Mouse (Mus musculus): ENCODE measurements around the gene Mpp6. TPM values are rescaled to one million over a fixed set of nuclear protein-coding genes. Genes with fewer than 3 reads are reported as not detected.

The Mpp6 gene
- polyA plus RNA-seq, 1 experiment from 2014 or later = 77.1 TPM

DNA sequence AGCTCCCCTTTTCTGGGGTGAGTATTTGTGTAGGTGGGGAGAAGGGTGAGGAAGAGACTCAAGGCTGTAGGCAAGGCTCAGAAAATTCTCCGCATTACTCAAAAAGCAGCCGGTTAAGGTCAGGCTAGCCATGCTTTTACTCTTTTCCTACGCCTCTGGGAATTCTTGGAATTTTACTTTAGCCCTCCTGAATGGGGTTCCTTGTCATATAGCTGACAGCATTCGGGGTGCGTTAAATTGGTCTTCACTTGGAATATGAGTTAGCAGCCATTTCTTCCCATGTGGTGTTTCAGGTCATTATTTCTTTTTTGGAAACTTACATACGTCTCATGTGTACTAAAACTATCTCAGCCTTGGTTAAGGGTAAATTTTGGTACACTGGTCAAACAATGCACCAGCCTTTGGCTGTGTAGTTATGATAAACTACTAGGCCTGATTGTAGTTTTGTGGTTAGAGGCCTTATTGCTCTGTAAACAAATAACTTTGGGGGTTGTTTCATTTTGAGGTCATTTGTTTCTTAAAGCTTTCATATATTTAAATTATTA is 1.1 kb downstream of the Mpp6 start:
- Histone ChIP-seq H3K4me1 (peaks cover 11% of the 10 kb centered on the region), H3K4me3 (peak overlapping the region; percentile 82), H3K27me3 (no peaks in the 10 kb centered on the region), H3K36me3 (no peaks in the 10 kb centered on the region), H3K27ac (peak overlapping the region; percentile 86; the same call in 1 of the 2 replicates), H3K4me2 (replicated peaks) (peak overlapping the region; percentile 75), H3K9me3 (no peaks in the 10 kb centered on the region), H3K9ac (peak overlapping the region; percentile 90)
- no peak for ATAC-seq (ENCODE audit: low FRiP score, low read depth)
- WGBS = 6% methylated on average over 6 of the region's 6 CpGs

- Histone ChIP-seq H3K36me3 (no peaks in the 10 kb centered on the region), H3K27ac (no peak overlapping the region), H3K4me2 (replicated peaks) (peak overlapping the region; percentile 50), H3K27me3 (no peaks in the 10 kb centered on the region), H3K9ac (no peak overlapping the region), H3K4me3 (0 out of 2 replicates have a peak overlapping the region, but pooled peaks have one; percentile 12), H3K9me3 (no peaks in the 10 kb centered on the region), H3K4me1 (peaks cover 11% of the 10 kb centered on the region)
- WGBS = under 1% methylated on average over 8 of the region's 8 CpGs
- peak; percentile 84 for ATAC-seq (ENCODE audit: low FRiP score, low read depth)
Observed at GRCm38 (mm10) chr6:50112775-50113174, 2.7 kb downstream of the Mpp6 start.

DNA sequence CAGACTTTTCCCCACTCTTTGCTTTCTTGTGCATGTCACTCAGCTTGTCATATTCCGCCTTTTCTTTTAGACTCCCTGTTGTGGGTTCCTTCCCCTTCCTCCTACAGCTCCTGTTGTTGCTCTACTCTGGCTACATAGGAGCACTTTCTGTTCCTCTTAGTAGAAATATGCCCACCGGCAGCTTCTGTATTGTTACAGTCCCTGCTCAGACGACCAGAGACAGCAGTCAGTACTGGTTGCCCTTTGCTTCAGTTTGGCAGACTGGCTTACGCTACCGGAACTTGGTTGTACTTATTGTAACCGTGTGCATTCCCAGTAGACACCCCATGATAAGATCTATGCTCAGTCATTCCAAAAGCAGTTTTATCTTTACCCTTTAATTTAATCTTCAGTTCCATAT is 4.2 kb downstream of the Mpp6 start:
- Histone ChIP-seq H3K27ac (no peak overlapping the region), H3K9me3 (no peaks in the 10 kb centered on the region), H3K4me1 (peaks cover 5% of the 10 kb centered on the region), H3K4me3 (no peak overlapping the region), H3K27me3 (no peaks in the 10 kb centered on the region), H3K36me3 (no peaks in the 10 kb centered on the region), H3K9ac (no peak overlapping the region), H3K4me2 (replicated peaks) (no peak overlapping the region)
- WGBS = 86% methylated on average over 6 of the region's 6 CpGs
- no peak for ATAC-seq (ENCODE audit: low FRiP score, low read depth)

- H3K27me3 ChIP-seq = no peaks in the 10 kb centered on the region
- ATAC-seq (ENCODE audit: low FRiP score, low read depth) = no peak
- H3K4me1 ChIP-seq = no peaks in the 10 kb centered on the region
- H3K9ac ChIP-seq = no peak overlapping the region
- H3K36me3 ChIP-seq = peaks cover 8% of the 10 kb centered on the region
- no peak overlapping the region for H3K4me2 ChIP-seq (replicated peaks)
- H3K27ac ChIP-seq = no peak overlapping the region
- H3K9me3 ChIP-seq = no peaks in the 10 kb centered on the region
- no peak overlapping the region for H3K4me3 ChIP-seq
- 88% methylated on average over 1 of the region's 1 CpGs for WGBS
Observed at GRCm38 (mm10) chr6:50120931-50121330, 10.9 kb downstream of the Mpp6 start.

DNA sequence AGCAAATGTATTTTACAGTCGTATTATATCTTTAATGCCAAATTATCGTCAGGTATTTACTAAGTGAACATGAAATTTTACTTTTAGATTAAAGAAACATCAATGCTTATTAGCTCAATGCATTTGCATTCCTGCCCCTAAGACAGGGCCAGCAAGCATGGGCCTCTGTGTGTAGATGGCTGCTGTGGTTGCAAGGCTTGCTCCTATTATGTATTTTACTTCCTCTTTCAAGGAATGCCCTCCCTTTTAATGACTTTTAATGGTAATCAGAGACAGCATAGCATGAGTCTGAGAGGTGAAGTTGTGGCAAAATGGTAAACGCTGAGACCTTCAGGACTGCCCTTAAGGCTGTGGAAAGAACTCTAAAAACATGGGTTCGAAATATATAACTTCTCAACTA is 12.8 kb downstream of the Mpp6 start:
- Histone ChIP-seq H3K36me3 (peaks cover 20% of the 10 kb centered on the region), H3K4me1 (no peaks in the 10 kb centered on the region), H3K9ac (no peak overlapping the region), H3K27me3 (no peaks in the 10 kb centered on the region), H3K4me3 (no peak overlapping the region), H3K9me3 (0 out of 2 replicates have a peak, but pooled peaks cover 5% of the 10 kb centered on the region), H3K4me2 (replicated peaks) (no peak overlapping the region), H3K27ac (no peak overlapping the region)
- 95% methylated on average over 4 of the region's 4 CpGs for WGBS
- ATAC-seq (ENCODE audit: low FRiP score, low read depth) = no peak

DNA sequence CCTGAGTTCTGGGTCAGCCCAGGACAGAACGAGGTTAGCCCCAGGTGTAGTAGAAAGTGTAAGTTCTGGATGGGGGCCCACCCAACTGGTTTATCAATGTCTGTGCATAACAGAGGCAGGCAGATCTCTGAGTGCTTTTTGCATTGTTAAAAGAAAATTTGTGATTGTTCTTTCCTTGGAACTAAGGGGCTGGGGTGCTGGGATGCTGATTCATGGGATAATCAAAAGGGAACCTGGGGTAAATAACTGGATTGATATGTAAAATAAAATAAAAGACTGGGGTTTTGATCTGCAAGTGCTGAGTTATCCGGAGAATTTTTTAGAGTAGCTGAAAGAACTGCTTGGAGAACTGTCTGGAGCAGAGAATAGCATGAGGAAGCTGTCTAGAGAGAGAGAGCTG is 14.2 kb downstream of the Mpp6 start:
- no peak overlapping the region for H3K9ac ChIP-seq
- peaks cover 20% of the 10 kb centered on the region for H3K36me3 ChIP-seq
- WGBS = 88% methylated on average over 2 of the region's 2 CpGs
- no peak overlapping the region for H3K4me2 ChIP-seq (replicated peaks)
- H3K27me3 ChIP-seq = no peaks in the 10 kb centered on the region
- no peak for ATAC-seq (ENCODE audit: low FRiP score, low read depth)
- H3K4me3 ChIP-seq = no peak overlapping the region
- H3K27ac ChIP-seq = no peak overlapping the region
- no peaks in the 10 kb centered on the region for H3K4me1 ChIP-seq
- 0 out of 2 replicates have a peak, but pooled peaks cover 5% of the 10 kb centered on the region for H3K9me3 ChIP-seq

DNA sequence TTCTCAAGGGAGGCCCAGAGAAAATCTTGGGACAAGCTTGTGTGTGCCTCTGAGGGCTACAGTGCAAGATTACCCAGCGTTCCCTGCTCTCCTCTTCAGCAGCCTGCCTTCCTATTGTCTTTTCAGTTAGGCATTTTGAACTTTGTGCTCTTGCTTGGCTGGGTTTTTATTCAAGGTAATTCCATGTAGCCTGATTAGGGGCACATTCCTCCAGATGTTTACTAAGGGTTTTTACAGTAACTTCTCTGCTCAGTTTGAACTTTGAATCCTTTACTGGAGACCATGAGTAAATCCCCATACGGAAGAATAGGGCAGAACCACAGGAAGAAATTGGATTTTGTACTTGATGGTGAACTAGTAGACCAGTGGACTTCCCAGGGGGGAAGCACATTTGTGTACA is 16.3 kb downstream of the Mpp6 start:
- Histone ChIP-seq H3K27ac (no peak overlapping the region), H3K4me2 (replicated peaks) (no peak overlapping the region), H3K4me1 (no peaks in the 10 kb centered on the region), H3K9me3 (0 out of 2 replicates have a peak, but pooled peaks cover 5% of the 10 kb centered on the region), H3K27me3 (no peaks in the 10 kb centered on the region), H3K36me3 (peaks cover 27% of the 10 kb centered on the region), H3K4me3 (no peak overlapping the region), H3K9ac (no peak overlapping the region)
- WGBS = 92% methylated on average over 2 of the region's 2 CpGs
- no peak for ATAC-seq (ENCODE audit: low FRiP score, low read depth)

GRCm38 (mm10) chr6:50127536-50127935 is 17.5 kb downstream of the Mpp6 start:
- 96% methylated on average over 6 of the region's 6 CpGs for WGBS
- ATAC-seq (ENCODE audit: low FRiP score, low read depth) = no peak
- H3K4me3 ChIP-seq = no peak overlapping the region

GRCm38 (mm10) chr6:50137651-50138050 is 27.6 kb downstream of the Mpp6 start:
- no peaks in the 10 kb centered on the region for H3K27me3 ChIP-seq

More at GRCm38 (mm10) chr6:50127536-50127935, 17.5 kb downstream of the Mpp6 start:
- H3K27me3 ChIP-seq = no peaks in the 10 kb centered on the region
- peaks cover 27% of the 10 kb centered on the region for H3K36me3 ChIP-seq
- 0 out of 2 replicates have a peak, but pooled peaks cover 5% of the 10 kb centered on the region for H3K9me3 ChIP-seq
- H3K4me2 ChIP-seq (replicated peaks) = no peak overlapping the region
- no peak overlapping the region for H3K9ac ChIP-seq
- no peak overlapping the region for H3K27ac ChIP-seq
- H3K4me1 ChIP-seq = no peaks in the 10 kb centered on the region

DNA sequence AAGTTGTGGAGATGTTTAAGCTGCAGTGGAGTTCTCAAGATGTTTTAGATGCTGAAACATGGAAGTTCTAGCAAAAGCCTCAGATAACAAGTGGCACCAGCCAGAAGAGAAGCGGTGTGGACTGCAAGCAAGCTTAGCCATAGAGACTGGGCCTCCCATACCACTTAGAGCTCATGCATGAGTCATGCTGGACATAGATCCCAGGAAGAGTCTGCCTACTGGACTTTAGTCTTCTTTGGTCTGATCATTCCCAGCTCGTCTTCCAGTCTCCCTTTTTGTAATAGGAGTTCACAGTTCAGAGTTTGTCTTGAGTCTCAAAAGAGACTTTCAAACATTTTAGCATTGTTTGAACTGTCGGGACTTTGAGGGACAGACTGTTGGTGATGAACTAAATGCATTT is 29.5 kb downstream of the Mpp6 start:
- no peak for ATAC-seq (ENCODE audit: low FRiP score, low read depth)
- H3K27me3 ChIP-seq = no peaks in the 10 kb centered on the region
- H3K36me3 ChIP-seq = no peaks in the 10 kb centered on the region
- no peak overlapping the region for H3K4me3 ChIP-seq
- H3K4me2 ChIP-seq (replicated peaks) = no peak overlapping the region
- peaks cover 18% of the 10 kb centered on the region for H3K4me1 ChIP-seq
- no peak overlapping the region for H3K9ac ChIP-seq
- H3K9me3 ChIP-seq = no peaks in the 10 kb centered on the region
- H3K27ac ChIP-seq = no peak overlapping the region; the same call in 1 of the 2 replicates
- 85% methylated on average over 3 of the region's 3 CpGs for WGBS

More at GRCm38 (mm10) chr6:50137651-50138050, 27.6 kb downstream of the Mpp6 start:
- no peak overlapping the region for H3K4me3 ChIP-seq
- no peak overlapping the region for H3K27ac ChIP-seq
- no peak overlapping the region for H3K9ac ChIP-seq
- ATAC-seq (ENCODE audit: low FRiP score, low read depth) = no peak
- WGBS = 76% methylated on average over 3 of the region's 3 CpGs
- H3K9me3 ChIP-seq = no peaks in the 10 kb centered on the region
- H3K4me1 ChIP-seq = peaks cover 18% of the 10 kb centered on the region
- no peak overlapping the region for H3K4me2 ChIP-seq (replicated peaks)
- H3K36me3 ChIP-seq = no peaks in the 10 kb centered on the region

- Histone ChIP-seq H3K4me2 (replicated peaks) (no peak overlapping the region), H3K9ac (no peak overlapping the region), H3K27ac (no peak overlapping the region), H3K27me3 (no peaks in the 10 kb centered on the region), H3K9me3 (no peaks in the 10 kb centered on the region), H3K4me3 (no peak overlapping the region), H3K4me1 (no peaks in the 10 kb centered on the region), H3K36me3 (peaks cover 4% of the 10 kb centered on the region; the same call in 1 of the 2 replicates)
- no peak for ATAC-seq (ENCODE audit: low FRiP score, low read depth)
Observed at GRCm38 (mm10) chr6:50146158-50146557, 36.1 kb downstream of the Mpp6 start.

DNA sequence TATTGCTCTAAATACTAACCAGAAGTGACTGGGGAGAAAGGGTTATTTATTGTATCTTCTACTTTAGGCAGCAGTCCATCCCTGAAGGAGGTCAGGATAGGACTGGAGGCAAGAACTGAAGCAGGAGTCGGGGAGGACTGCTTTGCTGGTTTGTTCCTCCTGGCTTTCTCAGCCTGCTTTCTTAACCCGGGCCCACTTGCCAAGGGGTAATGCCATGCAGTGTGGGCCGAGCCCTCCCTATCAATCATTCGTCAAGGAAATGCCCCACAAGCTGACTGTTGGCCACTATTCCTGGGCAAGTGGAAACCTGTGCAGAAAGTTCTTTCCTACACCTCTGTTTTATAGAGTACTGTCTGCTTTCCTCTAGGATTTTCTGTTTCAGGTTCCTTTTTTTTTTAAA is 39.3 kb downstream of the Mpp6 start:
- WGBS = 87% methylated on average over 4 of the region's 4 CpGs
- H3K36me3 ChIP-seq = peaks cover 4% of the 10 kb centered on the region; the same call in 1 of the 2 replicates

DNA sequence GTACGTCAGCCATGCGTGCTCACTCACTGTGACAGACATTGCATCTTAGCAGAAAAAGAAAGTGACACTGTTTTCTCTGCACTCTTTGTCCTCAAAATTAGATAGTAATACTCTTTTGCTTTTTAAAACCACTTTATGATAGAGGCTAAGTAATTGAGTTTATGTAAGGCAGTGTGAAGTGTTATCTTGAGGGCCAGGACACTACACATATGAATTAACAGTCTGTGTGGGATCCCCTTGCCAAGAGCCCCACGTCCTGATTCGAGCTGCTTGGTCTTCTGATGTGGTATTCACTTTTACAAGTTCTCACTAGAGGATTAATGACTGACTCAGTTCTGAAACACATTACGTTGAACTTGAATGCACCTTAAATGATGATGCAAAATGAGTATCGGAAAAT is 49.8 kb downstream of the Mpp6 start:
- H3K27me3 ChIP-seq = no peaks in the 10 kb centered on the region
- H3K4me3 ChIP-seq = no peak overlapping the region
- H3K36me3 ChIP-seq = peaks cover 3% of the 10 kb centered on the region; the same call in 1 of the 2 replicates
- H3K9ac ChIP-seq = no peak overlapping the region
- no peak for ATAC-seq (ENCODE audit: low FRiP score, low read depth)
- no peak overlapping the region for H3K27ac ChIP-seq
- no peaks in the 10 kb centered on the region for H3K9me3 ChIP-seq
- H3K4me2 ChIP-seq (replicated peaks) = no peak overlapping the region
- WGBS = 87% methylated on average over 6 of the region's 6 CpGs
- no peaks in the 10 kb centered on the region for H3K4me1 ChIP-seq

More for the DNA sequence above, 39.3 kb downstream of the Mpp6 start:
- Histone ChIP-seq H3K27me3 (no peaks in the 10 kb centered on the region), H3K9ac (no peak overlapping the region), H3K4me1 (no peaks in the 10 kb centered on the region), H3K9me3 (no peaks in the 10 kb centered on the region), H3K4me2 (replicated peaks) (no peak overlapping the region), H3K27ac (no peak overlapping the region), H3K4me3 (no peak overlapping the region)
- ATAC-seq (ENCODE audit: low FRiP score, low read depth) = no peak

Measured in limb, embryonic 13.5 days (tissue).